Mouse (Mus musculus) spleen, postnatal 36 days (tissue): ENCODE measurements around the gene Rcan2.

Experiments
- DNase-seq, 2 experiments: peaks; one replicate each; pipeline ENCODE4 v3.0.0; 2022; ENCODE audit warnings: low spot score in 2 of 2, mixed read lengths in 1 of 2

The Rcan2 gene

DNA sequence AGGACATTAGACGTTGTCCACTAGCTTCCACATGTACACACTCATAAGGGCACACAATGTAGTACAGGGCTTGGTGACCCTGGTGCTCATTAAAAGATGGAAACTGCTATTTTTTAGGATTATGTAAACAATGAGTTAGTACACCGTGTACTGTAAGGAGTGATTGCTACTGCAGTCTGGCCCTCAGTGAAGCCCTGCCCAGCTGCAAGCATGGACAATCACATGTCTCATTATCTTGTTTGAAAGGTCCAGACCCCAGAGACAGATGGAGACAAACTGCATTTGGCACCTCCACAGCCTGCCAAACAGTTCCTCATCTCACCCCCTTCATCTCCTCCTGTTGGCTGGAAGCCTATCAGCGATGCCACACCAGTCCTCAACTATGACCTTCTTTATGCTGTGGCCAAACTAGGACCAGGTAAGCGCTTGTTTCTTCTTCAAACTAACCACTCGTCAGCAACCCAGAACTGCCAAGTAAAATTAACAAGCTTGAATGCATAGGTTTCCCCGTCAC, 219.6 kb downstream of the Rcan2 start:
- DNase-seq, result no peak

DNA sequence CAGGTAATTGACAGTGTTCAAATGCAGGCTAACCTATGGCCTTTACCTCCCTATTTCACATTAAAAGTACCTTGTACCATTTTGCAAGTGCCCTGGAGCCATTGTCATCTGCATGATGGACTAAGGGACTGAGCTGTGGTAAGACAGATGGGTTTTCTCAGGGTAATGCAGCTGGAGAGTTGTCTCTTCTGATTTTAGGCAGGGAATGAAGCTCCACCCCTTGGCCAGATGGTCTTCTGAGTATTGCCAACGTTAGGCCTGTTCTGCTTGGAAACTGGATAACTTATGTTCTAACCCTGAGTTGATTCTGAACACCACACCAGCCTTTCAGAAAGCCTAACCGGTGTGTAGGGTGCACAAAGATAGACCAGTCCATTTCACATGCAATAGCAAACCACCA, 222.7 kb downstream of the Rcan2 start:
- no peak for DNase-seq

DNA sequence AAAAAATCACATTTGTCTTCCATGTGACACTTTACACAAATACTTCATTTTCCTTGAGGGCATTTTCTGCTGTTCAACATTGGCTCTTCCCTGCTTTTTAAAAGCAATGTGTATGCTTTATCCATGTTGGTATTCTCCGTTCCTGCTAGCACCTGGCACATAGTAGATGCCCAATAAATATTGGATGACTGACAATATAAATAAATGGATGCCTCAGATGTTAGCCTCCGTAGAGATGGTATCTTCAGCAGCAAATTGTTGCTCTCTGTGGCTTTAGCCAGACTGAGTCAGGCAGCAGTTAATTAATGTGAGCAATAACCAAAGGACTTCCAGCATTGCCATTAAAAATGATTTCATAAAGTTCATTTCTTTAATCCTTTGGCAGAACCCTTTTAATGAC, 223.9 kb downstream of the Rcan2 start:
- no peak for DNase-seq

DNA sequence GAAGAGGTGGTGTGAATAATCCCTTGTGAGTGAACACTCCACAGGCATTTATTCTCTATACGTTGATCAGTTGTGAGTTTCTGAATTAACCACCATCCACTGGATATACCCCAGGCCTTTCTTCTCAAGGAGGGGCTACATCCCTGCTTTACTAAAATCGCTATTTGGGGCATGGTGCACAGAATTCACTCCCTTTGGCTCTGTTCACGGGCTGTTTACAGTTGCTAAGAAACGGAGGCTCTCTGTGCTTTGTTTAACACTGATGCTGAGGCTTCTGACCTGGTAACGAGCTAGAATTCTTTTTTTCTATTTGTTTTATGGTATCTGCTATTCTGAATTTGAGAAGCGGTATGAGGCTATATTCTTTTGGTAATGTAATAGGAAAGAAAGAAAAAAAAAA, 224.8 kb downstream of the Rcan2 start:
- no peak for DNase-seq

DNA sequence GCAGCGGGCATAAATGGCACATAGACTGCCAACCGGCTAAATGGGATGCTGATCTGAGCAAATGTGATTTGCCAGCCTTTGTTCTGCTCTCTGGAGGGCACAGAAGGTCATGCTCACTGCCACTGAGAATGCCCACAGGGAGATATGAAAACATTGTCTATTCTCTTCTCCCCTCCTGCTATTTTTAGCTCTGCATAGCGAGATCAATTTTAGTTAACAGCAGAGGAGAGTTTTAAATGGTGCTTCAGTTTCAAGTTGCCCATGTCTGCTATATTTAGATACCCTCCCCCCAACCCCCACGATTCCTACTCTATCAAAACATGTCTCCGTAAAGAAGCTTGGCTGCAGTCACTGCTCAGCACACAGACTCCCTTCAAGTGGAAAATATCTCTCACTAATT, 225.2 kb downstream of the Rcan2 start:
- DNase-seq, result no peak

DNA sequence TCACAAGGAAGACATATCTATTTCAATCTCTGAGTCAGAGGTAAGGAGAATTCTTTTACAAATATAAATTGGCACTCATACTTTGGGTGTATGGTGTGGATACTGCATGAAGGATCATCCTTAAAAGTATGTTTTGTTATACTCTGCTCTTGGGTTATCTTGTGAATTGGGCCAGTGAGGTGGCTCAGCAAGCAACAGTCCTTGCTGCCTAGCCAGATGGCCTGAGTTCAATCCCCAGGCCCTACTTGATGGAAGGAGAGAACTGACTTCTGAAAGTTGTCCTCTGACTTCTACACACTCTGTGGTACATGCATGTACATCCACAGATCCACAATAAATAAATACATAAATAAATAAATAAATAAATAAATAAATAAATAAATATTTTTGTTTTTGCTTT, 225.6 kb downstream of the Rcan2 start:
- DNase-seq, result no peak

DNA sequence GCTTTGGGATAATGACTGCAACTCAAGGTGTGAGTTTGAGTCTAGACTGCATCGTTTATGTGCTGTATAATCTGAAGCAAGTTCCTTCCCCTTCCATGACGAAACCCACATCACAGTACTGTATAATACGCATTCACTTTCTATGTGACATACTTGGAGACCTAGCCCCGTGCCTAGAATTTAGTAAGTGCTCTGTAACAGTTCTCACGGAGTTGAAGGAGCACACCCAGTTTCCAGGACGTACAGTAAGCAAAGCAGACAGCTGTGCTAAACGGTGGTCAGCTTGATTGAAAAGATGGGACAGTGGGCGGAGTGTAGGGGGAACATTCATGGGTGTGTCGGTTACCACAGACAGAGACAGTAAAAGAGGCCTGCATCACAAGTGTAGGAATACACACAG, 226.2 kb downstream of the Rcan2 start:
- no peak for DNase-seq

DNA sequence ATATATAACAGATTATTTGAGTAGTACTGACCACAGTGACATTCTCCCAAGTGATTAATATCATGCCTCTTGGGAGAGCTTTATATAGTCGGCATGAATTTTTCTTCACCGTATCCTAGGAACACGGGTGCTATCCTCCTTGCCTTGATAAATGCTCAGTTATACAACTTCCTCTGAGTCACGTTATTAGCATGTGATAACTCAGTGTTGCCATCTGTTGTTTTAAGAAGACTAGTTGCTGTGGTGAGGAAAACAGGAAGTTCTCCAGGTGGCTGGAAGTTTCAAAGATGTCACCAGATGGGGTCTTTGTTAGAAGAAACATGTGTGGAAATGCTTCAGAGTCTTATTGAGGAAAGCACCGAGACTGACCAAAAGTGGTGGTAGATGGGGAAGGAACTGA, 228.5 kb downstream of the Rcan2 start:
- no peak for DNase-seq

DNA sequence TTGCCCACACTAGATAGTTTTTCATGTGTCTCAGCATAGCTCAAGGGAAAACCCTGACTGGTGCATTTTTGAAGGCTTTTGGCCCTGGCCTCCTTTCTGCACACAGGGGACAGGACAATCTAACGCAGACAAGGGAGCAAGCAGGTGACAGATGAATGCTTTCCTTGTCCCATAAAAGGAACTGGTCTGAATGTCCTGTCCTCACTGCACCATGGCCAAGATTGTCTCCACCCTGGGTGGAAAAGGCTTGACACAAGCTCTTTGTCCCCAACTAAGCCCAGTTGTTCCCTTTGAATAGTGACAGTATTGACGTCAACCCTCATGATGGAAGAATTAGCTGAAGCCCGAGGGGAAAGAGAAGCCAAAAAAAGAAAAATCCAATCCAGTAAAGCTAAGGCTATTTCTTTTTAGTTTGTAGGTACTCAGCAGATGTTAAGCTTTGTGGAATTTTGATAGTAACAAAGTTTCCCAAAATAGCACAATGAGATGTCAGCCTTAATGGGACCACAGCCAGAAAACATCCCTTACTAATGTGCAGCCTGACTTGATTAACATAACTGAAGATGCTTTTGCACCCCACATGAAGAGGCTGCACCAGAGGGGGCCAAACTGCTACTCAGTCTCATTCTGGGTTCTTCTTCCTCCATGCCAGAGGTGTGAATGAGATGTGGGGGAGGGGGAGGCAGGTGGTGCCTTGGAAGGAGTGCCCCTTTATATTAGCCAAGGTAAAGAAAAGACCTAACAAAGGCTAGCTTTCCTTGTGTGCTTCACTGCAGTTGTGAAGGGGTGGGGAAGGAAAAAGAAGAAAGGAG, 229.8 kb downstream of the Rcan2 start:
- no peak for DNase-seq

DNA sequence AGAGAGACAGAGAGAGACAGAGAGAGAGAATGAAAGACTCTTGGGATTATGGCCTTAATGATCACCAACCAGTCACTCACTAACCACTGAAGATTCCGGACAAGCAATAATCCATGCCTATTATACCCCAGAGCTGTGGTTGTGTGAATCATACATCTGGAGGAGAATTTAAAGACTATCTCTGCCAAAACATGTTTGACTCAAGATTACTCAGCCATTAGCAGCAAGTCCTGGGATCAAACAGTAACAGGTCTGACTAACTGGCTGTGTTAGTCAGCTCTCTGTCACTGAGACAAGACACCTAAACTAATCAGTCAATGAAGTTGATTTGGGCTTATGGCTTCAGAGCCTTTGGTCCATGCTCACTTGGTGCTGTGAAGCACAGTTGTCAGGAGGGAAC, 233.9 kb downstream of the Rcan2 start:
- no peak for DNase-seq

DNA sequence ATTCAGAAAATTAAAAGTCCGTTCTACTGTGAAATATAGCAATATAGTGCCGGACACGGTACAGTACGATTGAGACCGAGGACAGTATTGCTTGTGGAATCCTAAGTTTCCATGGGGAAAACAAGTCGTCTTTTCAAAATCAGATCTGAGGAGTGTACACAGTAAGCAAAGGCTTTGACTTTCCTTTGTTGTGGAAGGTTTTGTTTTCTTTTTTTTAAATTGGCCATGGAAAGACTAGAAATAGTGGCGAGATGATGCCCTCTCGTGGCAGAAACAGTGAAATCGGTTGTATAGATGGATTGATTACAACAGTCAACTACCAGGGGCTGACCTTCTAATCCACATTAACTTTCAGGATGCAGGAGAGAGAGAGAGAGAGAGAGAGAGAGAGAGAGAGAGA, 237.5 kb downstream of the Rcan2 start:
- DNase-seq, result no peak

DNA sequence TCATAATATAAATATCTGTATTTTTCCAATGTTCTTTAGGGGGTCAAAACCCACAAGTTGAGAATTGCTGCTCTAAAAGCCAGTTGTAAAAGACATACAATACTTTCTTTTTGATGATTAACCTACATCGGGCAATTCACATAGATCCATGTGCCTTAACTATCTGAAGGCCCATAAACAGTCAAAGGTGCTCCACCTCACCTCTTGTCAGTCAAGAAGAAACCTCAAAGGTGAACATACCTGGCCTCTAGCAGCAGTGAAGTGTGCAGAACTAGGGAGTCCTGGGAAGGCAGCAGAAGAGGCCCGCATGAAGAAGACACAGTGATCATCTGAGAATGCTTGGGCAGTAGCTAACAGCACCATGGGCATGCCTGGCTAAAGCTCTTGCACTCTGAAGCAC, 239.3 kb downstream of the Rcan2 start:
- no peak for DNase-seq

DNA sequence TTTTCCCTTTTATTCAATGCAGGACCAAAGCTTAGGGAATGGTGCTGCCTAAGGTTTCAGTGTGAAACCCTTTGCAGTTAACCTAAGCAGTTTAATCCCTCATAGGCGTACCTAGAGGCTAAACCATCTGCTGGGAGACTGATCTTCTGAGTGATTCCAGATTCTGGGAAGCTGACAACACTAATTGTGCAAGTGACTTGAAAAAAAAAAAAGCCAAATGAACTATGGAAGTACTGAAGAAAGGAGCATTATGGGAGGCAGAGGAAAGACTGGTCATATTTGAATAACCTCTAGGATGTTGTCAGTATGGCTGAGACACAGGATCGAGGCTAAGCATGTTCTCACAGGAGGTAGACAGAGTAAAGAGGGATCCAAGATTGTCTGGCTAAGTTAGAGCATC, 241.2 kb downstream of the Rcan2 start:
- DNase-seq, result no peak

DNA sequence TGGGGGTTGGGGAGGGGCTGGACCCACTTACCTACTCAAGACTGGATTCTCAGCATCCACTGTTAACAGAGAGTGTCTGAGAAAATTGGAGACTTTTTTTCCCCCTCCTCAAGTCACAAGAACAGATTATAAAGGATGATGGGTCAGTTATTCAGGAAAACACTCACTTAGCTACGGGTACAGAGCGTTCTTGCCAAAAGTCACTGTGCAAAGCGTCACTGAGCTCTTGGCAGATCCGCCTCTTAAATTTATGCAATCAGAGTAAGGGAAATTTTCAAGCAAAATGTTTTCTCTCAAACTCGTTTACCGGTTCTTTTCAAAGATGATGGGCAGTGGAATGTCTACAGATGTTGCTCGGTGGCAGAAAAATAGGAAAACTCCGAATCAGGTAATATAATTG, 241.7 kb downstream of the Rcan2 start:
- DNase-seq, result no peak

DNA sequence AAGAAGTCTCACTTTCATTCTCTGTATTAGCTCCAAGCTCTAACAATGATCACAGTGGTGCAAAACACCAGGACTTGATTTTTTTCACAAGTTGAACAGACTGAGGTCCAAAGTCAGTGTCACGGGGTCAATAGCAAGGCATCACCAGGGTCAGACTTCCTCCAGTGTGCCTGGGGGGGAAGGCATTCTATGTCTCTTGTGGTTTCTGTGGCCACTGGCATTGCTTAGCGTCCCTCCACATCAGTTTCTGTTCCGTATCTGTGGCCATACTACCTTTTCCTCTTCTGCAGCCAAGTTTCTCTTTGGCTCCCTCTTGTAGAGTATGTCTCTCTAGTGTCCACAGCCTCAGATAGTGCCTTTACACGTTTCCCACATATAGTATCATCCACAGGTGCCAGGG, 252.3 kb downstream of the Rcan2 start:
- DNase-seq, result peak; percentile 63

DNA sequence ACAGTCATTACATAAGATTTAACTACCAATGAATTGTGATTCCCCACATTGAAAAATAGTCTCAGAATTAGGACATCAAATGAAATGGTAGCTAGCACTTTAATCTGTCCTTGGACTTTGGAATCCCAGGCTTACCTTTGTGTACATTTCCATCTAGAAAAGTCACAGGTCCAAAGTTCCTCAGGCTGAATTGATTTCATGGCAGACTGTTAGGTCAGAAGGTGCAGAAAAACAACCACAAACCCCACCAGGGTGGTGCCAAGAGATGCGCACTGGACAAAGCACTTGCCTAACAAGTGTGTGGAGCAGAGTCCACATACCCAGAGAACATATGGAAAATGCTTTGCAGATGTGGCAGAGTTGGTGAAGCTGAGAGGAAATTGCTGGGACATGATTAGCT, 256.0 kb downstream of the Rcan2 start:
- DNase-seq, result no peak

DNA sequence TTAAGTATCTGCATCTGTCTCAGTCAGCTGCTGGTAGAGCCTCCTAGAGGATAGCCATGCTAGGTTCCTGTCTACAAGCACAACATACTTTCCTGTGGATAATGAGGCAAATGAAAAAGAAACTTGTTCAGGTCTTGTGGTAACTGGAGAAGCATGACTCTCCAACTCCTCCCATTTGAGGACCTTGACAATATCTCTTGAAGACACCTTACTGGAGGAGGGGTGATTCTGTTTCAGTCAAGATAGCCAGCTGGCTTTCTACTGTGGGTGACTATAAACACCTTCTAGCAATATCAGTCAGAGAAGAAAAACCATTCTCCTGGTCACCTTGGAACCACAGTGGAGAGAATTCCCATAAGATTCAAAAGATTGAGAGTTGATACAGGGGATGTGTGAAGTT, 257.0 kb downstream of the Rcan2 start:
- DNase-seq, result no peak

DNA sequence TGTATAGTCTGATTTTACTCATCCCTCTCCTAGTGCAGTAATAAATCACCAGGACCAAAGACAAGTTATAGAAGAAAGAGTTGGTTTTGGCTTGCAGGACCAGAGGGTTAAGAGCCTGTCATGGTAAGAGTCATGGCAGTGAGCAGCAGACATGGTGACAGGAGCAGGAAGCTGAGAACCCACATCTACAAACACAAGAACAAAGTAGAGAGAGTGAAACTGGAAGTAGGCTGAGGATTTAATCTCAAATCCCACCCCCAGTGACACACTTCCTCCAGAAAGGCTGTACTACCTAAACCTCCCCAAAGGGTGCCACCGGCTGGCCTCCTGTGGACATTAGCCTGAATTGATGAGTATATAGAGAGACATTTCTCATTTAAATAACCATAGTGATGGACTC, 259.6 kb downstream of the Rcan2 start:
- no peak for DNase-seq

DNA sequence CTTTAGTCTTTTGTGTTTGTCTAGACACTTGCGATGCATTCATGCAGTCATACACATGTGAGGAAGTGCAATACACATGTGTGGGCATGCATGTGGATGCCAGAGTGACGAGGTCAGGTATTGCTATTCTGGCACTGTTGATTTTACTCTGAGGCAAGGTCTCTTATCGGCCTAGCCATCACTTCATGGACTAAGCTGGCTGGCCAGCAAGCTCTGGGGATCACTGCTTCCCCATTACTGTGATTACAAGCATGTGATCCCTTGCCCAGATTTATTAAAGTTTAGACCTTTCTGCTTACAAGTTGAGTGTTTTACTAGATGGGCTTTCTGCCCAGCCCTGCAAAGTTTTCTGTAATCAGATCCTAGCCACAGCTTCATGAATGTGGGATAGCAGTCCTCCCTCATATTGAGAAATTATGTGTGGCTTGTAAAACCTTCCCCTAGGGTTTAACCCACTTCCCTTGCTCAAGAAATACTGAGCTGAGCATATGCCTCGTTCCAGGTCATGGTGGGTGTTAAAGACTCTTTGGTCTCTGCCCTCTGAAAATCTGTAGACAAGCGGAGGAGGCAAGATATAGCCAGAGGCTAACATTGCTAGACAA, 260.2 kb downstream of the Rcan2 start:
- DNase-seq, result no peak

DNA sequence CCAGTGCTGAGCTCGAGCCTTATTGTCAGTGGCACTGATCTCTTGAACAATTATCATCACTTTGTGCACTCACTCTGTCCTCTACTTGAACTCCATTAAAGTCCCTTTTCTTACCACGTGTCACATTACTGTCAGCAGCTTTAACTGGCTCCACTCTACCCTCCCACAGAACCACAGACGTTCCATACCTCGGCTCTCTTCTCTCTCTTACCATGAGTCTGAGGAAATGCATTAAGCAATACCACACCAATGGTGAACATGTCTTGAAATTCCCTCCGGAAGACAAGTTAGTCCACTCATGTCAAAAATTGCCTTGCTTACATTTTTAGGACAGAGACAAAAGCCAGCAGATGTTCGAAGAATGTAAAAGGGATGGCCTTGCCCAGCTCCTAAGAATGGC, 267.7 kb downstream of the Rcan2 start:
- no peak for DNase-seq

DNA sequence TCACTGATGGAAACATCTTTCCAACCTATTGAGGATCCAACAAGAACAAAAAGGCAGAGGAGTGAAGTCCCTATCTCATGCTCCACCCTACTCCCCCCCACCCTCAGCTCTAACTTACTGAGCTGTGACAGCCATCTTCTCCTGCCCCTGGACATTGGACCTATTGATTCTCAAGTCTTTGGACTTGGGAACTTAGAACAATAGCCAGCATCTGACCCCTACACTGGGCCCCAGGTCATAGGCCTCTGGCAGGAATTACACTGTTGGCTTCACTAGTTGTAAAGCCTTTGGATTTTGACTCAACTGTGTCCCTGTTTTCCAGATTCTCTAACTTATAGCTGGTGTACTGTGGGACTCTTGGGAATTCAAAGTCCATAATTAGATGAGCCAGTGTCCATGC, 270.5 kb downstream of the Rcan2 start:
- DNase-seq, result no peak

DNA sequence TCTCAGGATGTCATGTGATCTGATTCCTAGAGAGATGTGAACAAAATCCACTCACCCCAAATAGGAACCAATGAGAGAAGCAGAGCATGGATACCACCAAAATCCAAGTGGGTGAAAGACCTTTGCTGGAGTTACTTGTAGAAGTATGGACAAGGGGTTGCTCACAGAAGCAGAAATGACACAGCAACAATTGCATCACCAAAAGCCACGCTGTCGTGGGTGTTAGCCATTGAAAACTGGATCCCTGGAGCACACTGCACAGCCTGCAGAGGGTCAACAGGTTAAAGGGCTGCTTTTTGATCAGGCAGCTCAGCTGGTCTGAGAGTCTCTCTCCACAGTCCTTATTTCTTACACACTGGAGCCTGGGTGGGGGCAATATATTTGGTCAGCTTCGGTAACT, 274.4 kb downstream of the Rcan2 start:
- DNase-seq, result no peak

DNA sequence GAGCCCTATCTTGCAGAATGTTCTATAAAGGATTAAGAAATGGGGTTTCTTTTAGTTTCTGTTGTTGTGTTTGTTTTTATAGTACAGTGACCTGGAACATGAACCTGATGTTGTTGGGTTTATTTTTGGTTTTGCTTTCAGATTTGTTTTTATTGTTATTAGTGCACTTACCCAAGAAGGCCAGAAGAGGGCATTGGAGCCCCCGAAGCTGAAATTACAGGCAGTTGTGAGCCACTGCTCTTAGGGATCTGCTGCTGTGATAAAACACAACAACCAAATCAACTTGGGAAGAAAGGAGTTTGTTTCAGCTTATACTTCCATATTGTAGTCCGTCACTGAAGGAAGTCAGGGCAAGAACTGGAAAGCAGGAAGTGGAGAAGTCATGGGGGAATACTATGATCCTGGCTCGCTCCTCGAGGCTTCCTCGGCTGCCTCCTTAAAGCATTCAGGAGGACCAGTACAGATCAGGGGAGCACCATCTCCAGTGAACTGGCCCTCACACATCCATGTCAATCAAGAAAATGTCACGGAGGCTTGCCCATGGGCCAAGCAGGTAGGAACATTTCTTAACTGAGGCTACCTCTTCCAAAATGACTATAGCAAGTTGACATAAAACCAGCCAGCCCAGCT, 275.0 kb downstream of the Rcan2 start:
- peak in 1 of 2 experiments; percentile 22 for DNase-seq
